Mouse (Mus musculus): Measurements from ENCODE around the gene Olfr1164. TPM values are rescaled to one million over a fixed set of nuclear protein-coding genes. Genes with fewer than 3 reads are reported as not detected.

Gene Olfr1164
- polyA plus RNA-seq, 1 experiment: not detected

Other genes with a start within 250 kb of the Olfr1164 start
- not detected for gene Olfr1150-ps1, start 250.0 kb downstream of the Olfr1164 start, polyA plus RNA-seq (2012; fragmentation: generic; extraction: Trizol)
- gene Olfr1151, start 238.1 kb downstream of the Olfr1164 start, polyA plus RNA-seq (2012; fragmentation: generic; extraction: Trizol): not detected
- not detected for gene Olfr1152, start 227.5 kb downstream of the Olfr1164 start, polyA plus RNA-seq (2012; fragmentation: generic; extraction: Trizol)
- not detected for gene Olfr1153, start 199.0 kb downstream of the Olfr1164 start, polyA plus RNA-seq (2012; fragmentation: generic; extraction: Trizol)
- not detected for gene Olfr1154, start 188.8 kb downstream of the Olfr1164 start, polyA plus RNA-seq (2012; fragmentation: generic; extraction: Trizol)
- gene Olfr1155, start 148.8 kb downstream of the Olfr1164 start, polyA plus RNA-seq (2012; fragmentation: generic; extraction: Trizol): not detected
- gene Olfr1156, start 140.9 kb downstream of the Olfr1164 start, polyA plus RNA-seq (2012; fragmentation: generic; extraction: Trizol): not detected
- not detected for gene Olfr1157, start 125.7 kb downstream of the Olfr1164 start, polyA plus RNA-seq (2012; fragmentation: generic; extraction: Trizol)
- gene Olfr74, start 119.3 kb downstream of the Olfr1164 start, polyA plus RNA-seq (2012; fragmentation: generic; extraction: Trizol): not detected
- gene Olfr1158, start 103.9 kb downstream of the Olfr1164 start, polyA plus RNA-seq (2012; fragmentation: generic; extraction: Trizol): not detected
- gene Olfr1160, start 85.7 kb downstream of the Olfr1164 start, polyA plus RNA-seq (2012; fragmentation: generic; extraction: Trizol): not detected
- gene Olfr1161, start 71.2 kb downstream of the Olfr1164 start, polyA plus RNA-seq (2012; fragmentation: generic; extraction: Trizol): not detected
- not detected for gene Olfr73, start 56.3 kb downstream of the Olfr1164 start, polyA plus RNA-seq (2012; fragmentation: generic; extraction: Trizol)
- gene Olfr1162, start 42.8 kb downstream of the Olfr1164 start, polyA plus RNA-seq (2012; fragmentation: generic; extraction: Trizol): not detected
- not detected for gene Olfr1163, start 22.1 kb downstream of the Olfr1164 start, polyA plus RNA-seq (2012; fragmentation: generic; extraction: Trizol)
- not detected for gene Olfr1166, start 34.3 kb upstream of the Olfr1164 start, polyA plus RNA-seq (2012; fragmentation: generic; extraction: Trizol)
- not detected for gene Olfr1167, start 61.2 kb upstream of the Olfr1164 start, polyA plus RNA-seq (2012; fragmentation: generic; extraction: Trizol)
- gene Olfr1168, start 87.9 kb upstream of the Olfr1164 start, polyA plus RNA-seq (2012; fragmentation: generic; extraction: Trizol): not detected
- not detected for gene Olfr1170, start 134.4 kb upstream of the Olfr1164 start, polyA plus RNA-seq (2012; fragmentation: generic; extraction: Trizol)
- gene Olfr1173, start 185.9 kb upstream of the Olfr1164 start, polyA plus RNA-seq (2012; fragmentation: generic; extraction: Trizol): not detected
- not detected for gene Olfr1174-ps, start 221.2 kb upstream of the Olfr1164 start, polyA plus RNA-seq (2012; fragmentation: generic; extraction: Trizol)
- not detected for gene Olfr1175-ps, start 233.2 kb upstream of the Olfr1164 start, polyA plus RNA-seq (2012; fragmentation: generic; extraction: Trizol)
- gene Olfr1176, start 242.8 kb upstream of the Olfr1164 start, polyA plus RNA-seq (2012; fragmentation: generic; extraction: Trizol): not detected